Mouse (Mus musculus): ENCODE data around the gene Pla2g4a. TPM values are rescaled to one million over a fixed set of nuclear protein-coding genes. Genes with fewer than 3 reads are reported as not detected.

Pla2g4a gene
- polyA plus RNA-seq, 1 experiment, result 0.42 TPM

DNA sequence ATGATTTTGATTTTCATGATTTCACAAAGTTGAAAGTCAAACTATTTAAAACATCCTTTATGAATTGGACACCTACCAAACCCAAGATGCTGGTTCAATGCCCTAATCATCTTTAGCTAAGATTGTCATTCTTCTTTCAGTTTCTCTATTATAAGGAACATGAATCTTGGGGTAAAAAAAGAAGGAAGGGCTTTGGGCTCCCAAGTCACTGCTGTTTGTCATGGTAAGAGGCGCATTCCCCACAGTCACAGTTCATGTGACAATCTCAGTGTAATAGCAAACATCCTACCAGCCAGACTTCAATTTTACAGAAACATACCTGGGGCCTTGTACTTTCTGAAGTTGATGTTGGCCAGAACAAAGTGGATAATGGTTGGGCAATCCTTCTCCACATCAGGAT is 119.2 kb downstream of the Pla2g4a start:
- Histone ChIP-seq H3K4me1 (ENCODE audit: control insufficient read depth, insufficient read depth, insufficient read length, low read length) (no peaks in the 10 kb centered on the region), H3K27me3 (ENCODE audit: control insufficient read depth, insufficient read depth, low read length) (no peaks in the 10 kb centered on the region), H3K27ac (ENCODE audit: insufficient read depth, low read depth, low read length) (no peak overlapping the region), H3K4me3 (ENCODE audit: low read depth, low read length) (no peak overlapping the region), H3K36me3 (ENCODE audit: control insufficient read depth, insufficient read depth, low read length) (0 out of 2 replicates have a peak, but pooled peaks cover 1% of the 10 kb centered on the region)
- TF ChIP-seq CTCF (IDR thresholded peaks at IDR 0.05; ENCODE audit: extremely low read depth, insufficient read length, insufficient replicate concordance, low read depth, low read length) (no peak), POLR2A (IDR thresholded peaks at IDR 0.05; ENCODE audit: low read depth, low read length) (no peak)
- WGBS, result 95% methylated on average over 1 of the region's 1 CpGs

DNA sequence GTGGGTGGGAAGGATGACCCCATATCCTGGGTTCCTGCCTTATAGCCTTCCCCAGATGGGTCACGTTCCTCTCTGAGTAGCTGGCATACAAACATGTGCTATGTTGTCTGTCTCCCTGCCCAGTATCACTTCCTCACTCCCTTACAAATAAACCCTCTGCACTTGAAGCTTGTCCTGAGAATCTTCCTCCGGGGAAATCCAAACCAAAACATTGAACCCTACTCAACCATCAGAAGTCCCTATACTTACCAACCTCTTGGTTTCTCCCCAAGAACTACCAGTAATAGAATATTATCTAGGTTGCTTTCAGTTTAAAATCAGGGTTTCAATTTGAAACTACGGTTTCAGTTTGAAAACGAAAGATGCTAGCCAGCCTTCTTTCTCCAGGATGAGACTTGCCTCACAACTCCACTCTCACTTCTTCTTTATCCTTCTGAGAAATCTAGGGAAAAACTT is 120.1 kb downstream of the Pla2g4a start:
- no peak overlapping the region for H3K27ac ChIP-seq (ENCODE audit: insufficient read depth, low read depth, low read length)
- no peak overlapping the region for H3K4me3 ChIP-seq (ENCODE audit: low read depth, low read length)
- no peaks in the 10 kb centered on the region for H3K27me3 ChIP-seq (ENCODE audit: control insufficient read depth, insufficient read depth, low read length)
- WGBS, result 76% methylated on average over 4 of the region's 4 CpGs
- TF ChIP-seq CTCF (IDR thresholded peaks at IDR 0.05; ENCODE audit: extremely low read depth, insufficient read length, insufficient replicate concordance, low read depth, low read length) (no peak), POLR2A (IDR thresholded peaks at IDR 0.05; ENCODE audit: low read depth, low read length) (no peak)
- H3K36me3 ChIP-seq (ENCODE audit: control insufficient read depth, insufficient read depth, low read length), result 0 out of 2 replicates have a peak, but pooled peaks cover 2% of the 10 kb centered on the region
- no peaks in the 10 kb centered on the region for H3K4me1 ChIP-seq (ENCODE audit: control insufficient read depth, insufficient read depth, insufficient read length, low read length)

DNA sequence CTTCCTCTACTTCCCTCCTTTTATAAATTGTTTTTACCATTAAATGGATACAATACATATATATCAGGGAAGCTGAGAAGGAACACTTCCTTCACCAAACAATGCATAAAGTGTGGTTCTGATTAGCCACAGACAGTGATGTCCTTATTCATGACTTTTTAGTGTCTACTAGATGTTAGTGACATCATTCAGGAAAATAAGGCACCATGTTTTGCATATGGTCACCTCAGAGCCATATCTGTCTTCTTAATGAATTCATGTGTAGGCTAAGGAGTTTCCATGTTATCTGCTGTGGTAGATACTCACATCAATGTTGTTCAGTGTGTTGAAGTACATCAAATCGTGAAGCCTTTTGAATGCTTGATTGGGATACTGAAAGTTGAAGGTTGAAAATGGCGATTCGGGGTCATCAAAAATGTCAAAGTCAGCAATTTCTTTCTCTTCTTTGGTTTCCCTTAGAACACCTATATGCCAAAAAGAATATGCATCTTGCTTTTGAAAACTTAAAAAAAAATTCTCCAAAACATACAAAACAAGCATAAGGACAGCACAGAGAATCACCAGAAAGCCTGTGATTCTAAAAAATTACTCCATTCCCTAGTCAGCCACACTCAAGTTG is 120.7 kb downstream of the Pla2g4a start:
- Histone ChIP-seq H3K27ac (ENCODE audit: insufficient read depth, low read depth, low read length) (no peak overlapping the region), H3K4me1 (ENCODE audit: control insufficient read depth, insufficient read depth, insufficient read length, low read length) (no peaks in the 10 kb centered on the region), H3K36me3 (ENCODE audit: control insufficient read depth, insufficient read depth, low read length) (0 out of 2 replicates have a peak, but pooled peaks cover 2% of the 10 kb centered on the region), H3K4me3 (ENCODE audit: low read depth, low read length) (no peak overlapping the region), H3K27me3 (ENCODE audit: control insufficient read depth, insufficient read depth, low read length) (no peaks in the 10 kb centered on the region)
- TF ChIP-seq CTCF (IDR thresholded peaks at IDR 0.05; ENCODE audit: extremely low read depth, insufficient read length, insufficient replicate concordance, low read depth, low read length) (no peak), POLR2A (IDR thresholded peaks at IDR 0.05; ENCODE audit: low read depth, low read length) (no peak)
- WGBS, result 91% methylated on average over 3 of the region's 3 CpGs

DNA sequence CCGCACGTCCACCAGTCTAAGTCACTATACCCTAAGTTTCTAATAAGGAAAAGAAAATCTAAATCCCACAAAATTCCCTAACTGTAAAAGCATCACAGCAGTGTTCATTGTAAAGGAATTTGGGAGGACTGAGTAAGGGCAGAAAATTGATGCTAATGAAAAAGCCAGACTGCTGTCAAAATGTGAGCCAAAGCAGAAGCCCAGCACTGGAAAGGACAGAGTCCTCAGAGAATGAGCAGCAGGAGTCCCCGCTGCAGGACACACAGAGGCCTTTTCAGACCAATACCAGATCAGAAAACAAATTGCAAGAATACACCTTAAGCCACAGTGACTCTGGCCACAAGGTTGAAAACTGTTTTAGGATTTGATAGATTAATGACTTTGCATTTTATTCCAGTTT is 124.6 kb downstream of the Pla2g4a start:
- Histone ChIP-seq H3K4me1 (ENCODE audit: control insufficient read depth, insufficient read depth, insufficient read length, low read length) (no peaks in the 10 kb centered on the region), H3K27me3 (ENCODE audit: control insufficient read depth, insufficient read depth, low read length) (no peaks in the 10 kb centered on the region), H3K36me3 (ENCODE audit: control insufficient read depth, insufficient read depth, low read length) (0 out of 2 replicates have a peak, but pooled peaks cover 2% of the 10 kb centered on the region), H3K27ac (ENCODE audit: insufficient read depth, low read depth, low read length) (no peak overlapping the region), H3K4me3 (ENCODE audit: low read depth, low read length) (no peak overlapping the region)
- WGBS, result 90% methylated on average over 3 of the region's 3 CpGs
- TF ChIP-seq POLR2A (IDR thresholded peaks at IDR 0.05; ENCODE audit: low read depth, low read length) (no peak), CTCF (IDR thresholded peaks at IDR 0.05; ENCODE audit: extremely low read depth, insufficient read length, insufficient replicate concordance, low read depth, low read length) (no peak)

DNA sequence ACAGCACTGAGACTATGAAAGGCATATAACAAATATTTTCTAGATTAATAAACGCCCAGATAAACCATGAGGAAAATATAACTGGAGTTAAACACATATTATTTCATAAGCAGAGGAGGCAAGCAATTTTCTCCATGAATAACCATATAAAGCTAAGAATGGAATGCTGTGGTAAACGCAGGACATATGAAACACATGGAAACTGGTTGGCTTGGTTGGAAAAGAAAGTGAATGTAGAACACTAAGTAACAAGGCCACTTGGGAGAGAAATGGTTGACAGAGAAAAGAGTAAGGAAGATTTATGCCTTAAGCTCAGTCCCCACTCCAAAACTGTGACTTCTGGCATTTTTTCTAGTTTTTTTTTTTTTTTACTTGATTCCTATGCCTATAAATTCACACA is 127.2 kb downstream of the Pla2g4a start:
- no peak for TF ChIP-seq CTCF (IDR thresholded peaks at IDR 0.05; ENCODE audit: extremely low read depth, insufficient read length, insufficient replicate concordance, low read depth, low read length)
- no peak for TF ChIP-seq POLR2A (IDR thresholded peaks at IDR 0.05; ENCODE audit: low read depth, low read length)
- Histone ChIP-seq H3K27ac (ENCODE audit: insufficient read depth, low read depth, low read length) (no peak overlapping the region), H3K36me3 (ENCODE audit: control insufficient read depth, insufficient read depth, low read length) (0 out of 2 replicates have a peak, but pooled peaks cover 2% of the 10 kb centered on the region), H3K4me1 (ENCODE audit: control insufficient read depth, insufficient read depth, insufficient read length, low read length) (no peaks in the 10 kb centered on the region), H3K4me3 (ENCODE audit: low read depth, low read length) (no peak overlapping the region), H3K27me3 (ENCODE audit: control insufficient read depth, insufficient read depth, low read length) (no peaks in the 10 kb centered on the region)
- WGBS, result 72% methylated on average over 2 of the region's 2 CpGs

DNA sequence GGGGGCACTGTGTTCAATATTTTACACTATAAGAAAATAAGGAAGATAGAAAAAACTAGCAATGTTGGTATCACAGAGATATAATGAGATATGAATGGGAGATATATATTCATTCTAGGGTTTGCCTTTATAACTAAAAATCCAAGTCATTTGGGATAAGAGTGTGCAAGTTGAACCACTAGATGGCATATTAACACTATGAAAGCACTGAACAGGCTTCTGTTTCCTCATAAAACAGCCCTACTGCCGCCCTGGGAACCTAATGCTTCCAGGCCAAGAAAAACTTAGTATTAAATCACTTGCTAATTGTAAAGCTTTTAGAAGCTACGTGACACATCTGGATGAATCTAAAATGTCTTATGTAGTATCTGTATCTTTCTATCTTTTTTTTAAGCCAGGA is 128.1 kb downstream of the Pla2g4a start:
- H3K4me1 ChIP-seq (ENCODE audit: control insufficient read depth, insufficient read depth, insufficient read length, low read length), result no peaks in the 10 kb centered on the region
- no peak overlapping the region for H3K4me3 ChIP-seq (ENCODE audit: low read depth, low read length)
- H3K27ac ChIP-seq (ENCODE audit: insufficient read depth, low read depth, low read length), result no peak overlapping the region
- WGBS, result 60% methylated on average over 2 of the region's 2 CpGs
- H3K27me3 ChIP-seq (ENCODE audit: control insufficient read depth, insufficient read depth, low read length), result no peaks in the 10 kb centered on the region
- TF ChIP-seq CTCF (IDR thresholded peaks at IDR 0.05; ENCODE audit: extremely low read depth, insufficient read length, insufficient replicate concordance, low read depth, low read length) (no peak), POLR2A (IDR thresholded peaks at IDR 0.05; ENCODE audit: low read depth, low read length) (no peak)
- H3K36me3 ChIP-seq (ENCODE audit: control insufficient read depth, insufficient read depth, low read length), result 0 out of 2 replicates have a peak, but pooled peaks cover 2% of the 10 kb centered on the region

DNA sequence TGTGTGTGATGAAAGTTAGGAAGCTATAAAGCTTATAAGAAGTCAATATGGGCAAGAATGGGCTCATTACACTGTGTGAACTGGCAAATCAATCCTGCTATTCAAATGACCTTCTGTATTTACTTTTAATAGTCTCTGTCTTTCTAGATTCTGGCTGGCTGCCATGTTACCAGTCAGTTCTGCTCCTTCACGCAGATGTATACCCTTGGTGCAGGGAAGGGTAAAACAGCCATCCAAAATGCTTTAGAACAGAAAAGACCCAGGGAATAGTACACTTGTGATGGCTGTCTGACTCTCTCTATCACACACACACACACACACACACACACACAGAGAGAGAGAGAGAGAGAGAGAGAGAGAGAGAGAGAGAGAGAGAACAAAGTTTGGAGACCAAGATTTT is 128.6 kb downstream of the Pla2g4a start:
- no peak overlapping the region for H3K27ac ChIP-seq (ENCODE audit: insufficient read depth, low read depth, low read length)
- TF ChIP-seq POLR2A (IDR thresholded peaks at IDR 0.05; ENCODE audit: low read depth, low read length), result no peak
- no peak for TF ChIP-seq CTCF (IDR thresholded peaks at IDR 0.05; ENCODE audit: extremely low read depth, insufficient read length, insufficient replicate concordance, low read depth, low read length)
- WGBS, result 52% methylated on average over 1 of the region's 1 CpGs
- H3K4me1 ChIP-seq (ENCODE audit: control insufficient read depth, insufficient read depth, insufficient read length, low read length), result no peaks in the 10 kb centered on the region
- 0 out of 2 replicates have a peak, but pooled peaks cover 1% of the 10 kb centered on the region for H3K36me3 ChIP-seq (ENCODE audit: control insufficient read depth, insufficient read depth, low read length)
- H3K27me3 ChIP-seq (ENCODE audit: control insufficient read depth, insufficient read depth, low read length), result no peaks in the 10 kb centered on the region
- H3K4me3 ChIP-seq (ENCODE audit: low read depth, low read length), result no peak overlapping the region
